Mouse (Mus musculus): ENCODE measurements around the gene Cnbd2. TPM values are rescaled to one million over a fixed set of nuclear protein-coding genes. Genes with fewer than 3 reads are reported as not detected.

Cnbd2 gene
- total RNA-seq, 2 experiments from 2014 or later, result 2.3 to 3.5 TPM

Small RNA genes within 50 kb of the gene (microRNA-seq; reads per million reads assigned to microRNA genes)
- gene Gm22758 (ENCODE audit: borderline number of aligned reads in 2 of 2), result 0 reads per million in 2 experiments
- 0 reads per million in 2 experiments for gene Gm22759 (ENCODE audit: borderline number of aligned reads in 2 of 2)

Other genes with a start within 250 kb of the Cnbd2 start
- gene Spag4, start 247.1 kb upstream of the Cnbd2 start, total RNA-seq (2021), result 1 to 10 TPM; 4.2 to 9.3 TPM
- gene Cpne1, start 200.3 kb upstream of the Cnbd2 start, total RNA-seq (2021), result 10 to 100 TPM; 36.1 to 37.2 TPM
- gene Rbm12, start 200.3 kb upstream of the Cnbd2 start, total RNA-seq (2021), result 10 to 100 TPM; 22.1 to 29.7 TPM
- gene Gm28036, start 185.2 kb upstream of the Cnbd2 start, total RNA-seq (2021), result 10 to 100 TPM; 25.4 to 28.6 TPM
- gene Romo1, start 168.3 kb upstream of the Cnbd2 start, total RNA-seq (2021), result 100 to 1,000 TPM; 346 to 350 TPM
- gene Nfs1, start 168.1 kb upstream of the Cnbd2 start, total RNA-seq (2021), result 10 to 100 TPM; 80.4 to 90.4 TPM
- gene Rbm39, start 132.1 kb upstream of the Cnbd2 start, total RNA-seq (2021), result 100 to 1,000 TPM; 283 to 382 TPM
- gene Phf20, start 115.8 kb upstream of the Cnbd2 start, total RNA-seq (2021), result 10 to 100 TPM; 32.3 to 42.2 TPM
- 100 to 1,000 TPM; 102 to 113 TPM for gene Scand1, start 405 bp downstream of the Cnbd2 start, total RNA-seq (2021)
- 10 to 100 TPM; 67.0 to 75.9 TPM for gene Epb41l1, start 108.6 kb downstream of the Cnbd2 start, total RNA-seq (2021)
- gene Aar2, start 235.3 kb downstream of the Cnbd2 start, total RNA-seq (2021), result 10 to 100 TPM; 34.8 to 34.9 TPM

All from adrenal gland, adult 18-20 months (tissue).